Mouse (Mus musculus): ENCODE results near the gene Olfr221.

- TF ChIP-seq CTCF (IDR thresholded peaks at IDR 0.05; ENCODE audit: borderline replicate concordance, insufficient read depth, low read length) = no peak
- TF ChIP-seq POLR2A (IDR thresholded peaks at IDR 0.05; ENCODE audit: low read depth, low read length) = no peak
Observed at GRCm38 (mm10) chr14:52013771-52014219, 28.5 kb downstream of the Olfr221 start.

All from embryonic fibroblast, embryonic 13.5 days (primary cell).